Comparison of ENCODE assay signal across 26 mouse cellular contexts in the genomic region with DNA sequence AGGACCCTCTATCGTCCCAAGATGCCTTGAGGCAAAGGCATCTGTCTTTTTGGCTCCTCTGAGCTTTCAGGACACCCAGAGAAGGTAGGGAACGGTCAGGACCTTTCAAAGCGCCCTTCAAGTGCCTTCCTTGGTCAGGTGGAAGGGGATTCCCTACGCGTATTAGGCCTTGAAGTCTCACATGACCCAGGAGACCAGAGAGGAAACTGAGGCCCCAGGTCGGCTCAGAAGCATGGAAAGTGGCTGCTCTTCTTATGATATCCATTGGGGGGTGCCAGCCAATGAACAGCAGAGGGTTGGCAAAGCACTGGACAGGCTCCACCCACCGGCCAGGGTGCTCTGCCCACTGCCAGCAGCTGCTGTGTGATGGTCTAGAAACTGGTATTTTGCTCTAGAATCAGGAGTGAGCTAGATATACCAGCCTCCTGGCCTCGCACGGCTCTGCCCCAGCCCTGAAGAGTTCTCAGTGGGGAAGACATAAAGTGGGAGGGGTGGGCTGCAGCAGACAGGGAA. TPM values are rescaled to one million over a fixed set of nuclear protein-coding genes. Genes with fewer than 3 reads are reported as not detected.
DNase-seq lines count a peak whose midpoint lies in the region; ATAC-seq and TF ChIP-seq lines count a peak whose summit lies in the region.
"Had no signal": no experiment of that assay in that cellular context is flagged by ENCODE, and none has a peak within 500 bp of the region (broad histone marks: within the 10 kb centered on the region; RNA-seq: fewer than 3 reads in every experiment).

No protein-coding gene starts in this region.

- H3K9ac ChIP-seq in liver, embryonic 11.5 days (ENCODE audit: low read depth, low read length), result no peak overlapping the region
- H3K9ac ChIP-seq: embryonic facial prominence, embryonic 15.5 days; forebrain, embryonic 15.5 days; hindbrain, embryonic 13.5 days had no signal

- peaks cover 94% of the 10 kb centered on the region for H3K4me1 ChIP-seq in G1E (ENCODE audit: insufficient read depth, low read depth, low read length)
- H3K4me1 ChIP-seq in liver, embryonic 11.5 days (replicated peaks; ENCODE audit: control insufficient read depth, insufficient read depth, low read length), result peaks cover 50% of the 10 kb centered on the region
- H3K4me1 ChIP-seq in cerebellum, adult 2 months (ENCODE audit: control insufficient read depth, insufficient read depth, low read length), result no peaks in the 10 kb centered on the region
- H3K4me1 ChIP-seq: embryonic facial prominence, embryonic 15.5 days; forebrain, embryonic 15.5 days; hindbrain, embryonic 13.5 days had no signal

- H3K36me3 ChIP-seq in G1E (replicated peaks), result peaks cover 89% of the 10 kb centered on the region
- H3K36me3 ChIP-seq in liver, embryonic 11.5 days (ENCODE audit: control insufficient read depth, insufficient read depth, low read length), result no peaks in the 10 kb centered on the region; the same call in 1 of the 2 replicates
- H3K36me3 ChIP-seq: embryonic facial prominence, embryonic 15.5 days; forebrain, embryonic 10.5 days; forebrain, embryonic 15.5 days; heart, embryonic 10.5 days; hindbrain, embryonic 13.5 days had no signal

- no peak overlapping the region for H3K4me2 ChIP-seq in liver, embryonic 11.5 days
- H3K4me2 ChIP-seq: embryonic facial prominence, embryonic 15.5 days; forebrain, embryonic 15.5 days; hindbrain, embryonic 13.5 days had no signal

- peak; percentile 34 for TF ChIP-seq CTCF in layer of hippocampus, adult 2 months (conservative IDR thresholded peaks at IDR 0.05)
- TF ChIP-seq CTCF in G1E (IDR thresholded peaks at IDR 0.05; ENCODE audit: low read depth, low read length), result no peak
- TF ChIP-seq CTCF in cerebellum, adult 2 months (IDR thresholded peaks at IDR 0.05; ENCODE audit: borderline replicate concordance, insufficient read depth, low read depth, low read length), result no peak

- no peak for TF ChIP-seq POLR2A in cerebellum, adult 2 months (IDR thresholded peaks at IDR 0.05; ENCODE audit: borderline replicate concordance, insufficient read depth, low read length)

- no peaks in the 10 kb centered on the region for H3K27me3 ChIP-seq in G1E (ENCODE audit: insufficient read depth, low read length)
- no peaks in the 10 kb centered on the region for H3K27me3 ChIP-seq in liver, embryonic 11.5 days (replicated peaks; ENCODE audit: control insufficient read depth, insufficient read depth, low read length)
- no peaks in the 10 kb centered on the region for H3K27me3 ChIP-seq in cerebellum, adult 2 months (ENCODE audit: control insufficient read depth, insufficient read depth, low read length)
- H3K27me3 ChIP-seq: embryonic facial prominence, embryonic 15.5 days; forebrain, embryonic 15.5 days had no signal

- ATAC-seq in G1E (ENCODE audit: extremely low read depth, insufficient number of reproducible peaks, low FRiP score, poor library complexity, severe bottlenecking), result no peak
- no peak for ATAC-seq in liver, embryonic 11.5 days (replicated peaks; ENCODE audit: low FRiP score)
- ATAC-seq: forebrain, embryonic 15.5 days; inflammation-experienced regulatory T-cells, adult 6 months had no signal

- H3K27ac ChIP-seq in layer of hippocampus, adult 2 months, result no peak overlapping the region
- 0 out of 2 replicates have a peak overlapping the region, but pooled peaks have one; percentile 11 for H3K27ac ChIP-seq in liver, embryonic 11.5 days (ENCODE audit: low read depth, low read length)
- H3K27ac ChIP-seq in cerebellum, adult 2 months (ENCODE audit: insufficient read depth, low read length), result no peak overlapping the region
- H3K27ac ChIP-seq: embryonic facial prominence, embryonic 15.5 days; forebrain, embryonic 10.5 days; forebrain, embryonic 15.5 days; heart, embryonic 10.5 days; hindbrain, embryonic 13.5 days had no signal

- no peaks in the 10 kb centered on the region for H3K9me3 ChIP-seq in G1E (replicated peaks)
- H3K9me3 ChIP-seq in liver, embryonic 11.5 days (ENCODE audit: control insufficient read depth, low read length), result no peaks in the 10 kb centered on the region
- H3K9me3 ChIP-seq: embryonic facial prominence, embryonic 15.5 days; forebrain, embryonic 10.5 days; forebrain, embryonic 15.5 days; heart, embryonic 10.5 days; hindbrain, embryonic 13.5 days had no signal

- no peak overlapping the region for H3K4me3 ChIP-seq in layer of hippocampus, adult 2 months
- peak overlapping the region; percentile 30; the same call in 1 of the 2 replicates for H3K4me3 ChIP-seq in G1E (ENCODE audit: low read depth, low read length)
- H3K4me3 ChIP-seq in liver, embryonic 11.5 days (ENCODE audit: low read depth, low read length), result no peak overlapping the region
- no peak overlapping the region for H3K4me3 ChIP-seq in cerebellum, adult 2 months (replicated peaks; ENCODE audit: insufficient read depth, low read depth, low read length)
- H3K4me3 ChIP-seq: embryonic facial prominence, embryonic 15.5 days; erythroblast, embryonic 14.5 days; forebrain, embryonic 10.5 days; forebrain, embryonic 15.5 days; heart, embryonic 10.5 days; hindbrain, embryonic 13.5 days had no signal

- WGBS in liver, embryonic 11.5 days, result 74% methylated on average over 9 of the region's 9 CpGs
- 66% methylated on average over 9 of the region's 9 CpGs for WGBS in cerebellum, adult 2 months

- no peak for DNase-seq in layer of hippocampus, adult 2 months (ENCODE audit: low spot score in 2 of 2)
- no peak for DNase-seq in layer of hippocampus, adult 9-11 months
- peak; percentile 54 for DNase-seq in CD4-positive helper T cell, adult 2 months (ENCODE audit: low read depth, low spot score)
- DNase-seq in G1E (ENCODE audit: low spot score), result no peak
- peak; percentile 29 for DNase-seq in liver, embryonic 11.5 days (ENCODE audit: low spot score)
- DNase-seq in cerebellum, adult 2 months, result no peak
- DNase-seq in kidney, adult 8-10 months, result no peak
- DNase-seq: adrenal gland, adult 8-10 months; adrenal gland, postnatal 36 days; cerebellum, adult 8-10 months; embryo, embryonic 11 days; gastrocnemius, postnatal 36 days; heart, adult 11 months; heart, postnatal 14 days had no signal

RNA-seq across cellular contexts. Expression of gene Rac2, which starts 4.9 kb away (rescaled TPM):
- 1 to 10 TPM; 2.2 to 3.7 TPM for total RNA-seq in layer of hippocampus, adult 2 months (2021)
- total RNA-seq in G1E (2014; fragmentation: Nextera tagmentation) (647 and 735 TPM in 2 replicates), G1E (2017) (713 and 736 TPM in 2 replicates)
- 981 and 1,035 TPM in 2 replicates for polyA plus RNA-seq in G1E (2012)
- polyA plus RNA-seq in liver, embryonic 11.5 days (2014; fragmentation: Nextera tagmentation; extraction: Ambion mirVana), result 124 and 126 TPM in 2 replicates
- polyA plus RNA-seq in cerebellum, adult 2 months (2012; rRNA removed), result 1.4 and 1.8 TPM in 2 replicates

RNA-seq across cellular contexts. Expression of gene Sstr3, which starts 23.2 kb away (rescaled TPM):
- 10 to 100 TPM; 25.2 to 25.8 TPM for total RNA-seq in layer of hippocampus, adult 2 months (2021)
- total RNA-seq in G1E (2014; fragmentation: Nextera tagmentation) (not detected in 2 replicates), G1E (2017) (0.05 and 0.12 TPM in 2 replicates)
- polyA plus RNA-seq in G1E (2012), result not detected in 2 replicates
- not detected in 2 replicates for polyA plus RNA-seq in liver, embryonic 11.5 days (2014; fragmentation: Nextera tagmentation; extraction: Ambion mirVana)
- 9.8 and 12.1 TPM in 2 replicates for polyA plus RNA-seq in cerebellum, adult 2 months (2012; rRNA removed)
- total RNA-seq: common myeloid progenitor, adult 5-6 weeks; gastrocnemius, adult 8-10 months; gastrocnemius, postnatal 36 days; heart, postnatal 14 days; hematopoietic stem cell, adult 5-6 weeks had no signal
- polyA plus RNA-seq: embryonic facial prominence, embryonic 11.5 days; embryonic facial prominence, embryonic 15.5 days; erythroblast, embryonic 14.5 days; heart, embryonic 10.5 days; heart, embryonic 14.5 days had no signal

RNA-seq across cellular contexts. Expression of gene Cyth4, which starts 29.2 kb away (rescaled TPM):
- total RNA-seq in layer of hippocampus, adult 2 months (2021), result 10 to 100 TPM; 24.7 to 25.2 TPM
- total RNA-seq in G1E (2014; fragmentation: Nextera tagmentation), result not detected in 2 replicates
- 1.4 and 1.5 TPM in 2 replicates for total RNA-seq in G1E (2017)
- polyA plus RNA-seq in G1E (2012), result 0.04 and 0.26 TPM in 2 replicates
- polyA plus RNA-seq in liver, embryonic 11.5 days (2014; fragmentation: Nextera tagmentation; extraction: Ambion mirVana), result 7.8 and 9.5 TPM in 2 replicates
- 3.8 and 4.6 TPM in 2 replicates for polyA plus RNA-seq in cerebellum, adult 2 months (2012; rRNA removed)

RNA-seq across cellular contexts. Expression of gene C1qtnf6, which starts 36.4 kb away (rescaled TPM):
- total RNA-seq in layer of hippocampus, adult 2 months (2021), result 1 to 10 TPM; 4.5 to 5.2 TPM
- total RNA-seq in G1E (2014; fragmentation: Nextera tagmentation), result not detected in 2 replicates
- 0.11 and 0.41 TPM in 2 replicates for total RNA-seq in G1E (2017)
- polyA plus RNA-seq in G1E (2012), result not detected in 2 replicates
- polyA plus RNA-seq in liver, embryonic 11.5 days (2014; fragmentation: Nextera tagmentation; extraction: Ambion mirVana), result 11.4 and 14.0 TPM in 2 replicates
- polyA plus RNA-seq in cerebellum, adult 2 months (2012; rRNA removed), result 3.1 and 3.5 TPM in 2 replicates
- polyA plus RNA-seq: erythroblast, embryonic 14.5 days had no signal

Comparison
In these comparisons a context has a peak if more than half of its experiments do, and no peak if none do; other contexts are left out.
1. DNase-seq: peak in CD4-positive helper T cell, adult 2 months (single experiment) and liver, embryonic 11.5 days (single experiment); none in layer of hippocampus, adult 2 months (0 of 2), layer of hippocampus, adult 9-11 months (single experiment), G1E (single experiment), cerebellum, adult 2 months (0 of 2) and kidney, adult 8-10 months (0 of 2).
2. RNA of gene Rac2, which starts 4.9 kb away (polyA plus RNA-seq): 981 to 1,035 TPM in G1E and 124 to 126 TPM in liver, embryonic 11.5 days; 1.4 to 1.8 TPM in cerebellum, adult 2 months; every median in the first group is over 10 times any median in the second.
3. RNA of gene Sstr3, which starts 23.2 kb away (polyA plus RNA-seq): 9.8 to 12.1 TPM in cerebellum, adult 2 months; not detected in G1E and not detected in liver, embryonic 11.5 days; every median in the first group is over 10 times any median in the second.